Mouse (Mus musculus): ENCODE data around the gene Slc35e3. TPM values are rescaled to one million over a fixed set of nuclear protein-coding genes. Genes with fewer than 3 reads are reported as not detected.
A peak's percentile ranks its signal among the peaks of the same experiment; 100 is the strongest.
"Not testable (repeated sequence)": the region's sequence is repeated elsewhere in the genome, so short reads cannot be mapped to it uniquely, and the experiment has no call there.

Slc35e3 gene
- total RNA-seq, 2 experiments from 2014 or later = 15.1 to 15.6 TPM

GRCm38 (mm10) chr10:117714928-117715500, 31.2 kb downstream of the Slc35e3 start:
- DNase-seq = no peak

GRCm38 (mm10) chr10:117714048-117714545, 32.1 kb downstream of the Slc35e3 start:
- DNase-seq = no peak

GRCm38 (mm10) chr10:117713466-117713865, 32.7 kb downstream of the Slc35e3 start:
- DNase-seq = no peak

- DNase-seq = no peak
Observed at GRCm38 (mm10) chr10:117712871-117713270, 33.3 kb downstream of the Slc35e3 start.

GRCm38 (mm10) chr10:117712191-117712754, 33.9 kb downstream of the Slc35e3 start:
- DNase-seq = no peak

GRCm38 (mm10) chr10:117711408-117711807, 34.8 kb downstream of the Slc35e3 start:
- no peak for DNase-seq

GRCm38 (mm10) chr10:117710604-117711141, 35.5 kb downstream of the Slc35e3 start, which contains the start of gene Mdm2:
Mdm2 (minus strand) TSS chr10:117710758.
- peak; percentile 96 to 98 for DNase-seq

- peak; percentile 84 to 87 for DNase-seq
Observed at GRCm38 (mm10) chr10:117709930-117710603, 36.1 kb downstream of the Slc35e3 start.

- no peak for DNase-seq
Observed at GRCm38 (mm10) chr10:117709326-117709830, 36.8 kb downstream of the Slc35e3 start.

- DNase-seq = peak in 1 of 2 experiments; percentile 32
Observed at GRCm38 (mm10) chr10:117708856-117709255, 37.3 kb downstream of the Slc35e3 start.

- DNase-seq = no peak
Observed at GRCm38 (mm10) chr10:117708376-117708775, 37.8 kb downstream of the Slc35e3 start.

- DNase-seq = no peak
Observed at GRCm38 (mm10) chr10:117707114-117707838, 38.9 kb downstream of the Slc35e3 start.

- peak; percentile 46 to 51 for DNase-seq
Observed at GRCm38 (mm10) chr10:117706440-117706839, 39.7 kb downstream of the Slc35e3 start.

- DNase-seq = no peak
Observed at GRCm38 (mm10) chr10:117705806-117706205, 40.4 kb downstream of the Slc35e3 start.

- no peak for DNase-seq
Observed at GRCm38 (mm10) chr10:117704964-117705335, 41.2 kb downstream of the Slc35e3 start.

GRCm38 (mm10) chr10:117704314-117704963, 41.7 kb downstream of the Slc35e3 start:
- DNase-seq = not testable (repeated sequence)

GRCm38 (mm10) chr10:117703506-117703905, 42.7 kb downstream of the Slc35e3 start:
- no peak for DNase-seq

GRCm38 (mm10) chr10:117702024-117702833, 43.9 kb downstream of the Slc35e3 start:
- DNase-seq = no peak

GRCm38 (mm10) chr10:117701034-117701829, 44.9 kb downstream of the Slc35e3 start:
- DNase-seq = no peak

- DNase-seq = no peak
Observed at GRCm38 (mm10) chr10:117700450-117700849, 45.7 kb downstream of the Slc35e3 start.
